Mouse (Mus musculus): ENCODE measurements around the gene Tmem109. TPM values are rescaled to one million over a fixed set of nuclear protein-coding genes. Genes with fewer than 3 reads are reported as not detected.
A peak's percentile ranks its signal among the peaks of the same experiment; 100 is the strongest.

Gene Tmem109
- total and polyA plus RNA-seq, 3 experiments: 101 to 160 (median 109) TPM

- peak overlapping the region; percentile 9; the same call in 1 of the 2 replicates for H3K4me3 ChIP-seq
- H3K36me3 ChIP-seq (ENCODE audit: control insufficient read depth, insufficient read depth, low read length): peaks cover 23% of the 10 kb centered on the region
- no peak for DNase-seq
- H3K27me3 ChIP-seq (ENCODE audit: control insufficient read depth, insufficient read depth, low read length): no peaks in the 10 kb centered on the region
- H3K9ac ChIP-seq (ENCODE audit: low read depth, low read length): peak overlapping the region; percentile 38
- H3K4me1 ChIP-seq (ENCODE audit: control insufficient read depth, insufficient read depth, low read length): no peaks in the 10 kb centered on the region; the same call in 1 of the 2 replicates
- TF ChIP-seq POLR2A (IDR thresholded peaks at IDR 0.05; ENCODE audit: insufficient read depth, low read depth, low read length) (no peak), EP300 (IDR thresholded peaks at IDR 0.05; ENCODE audit: insufficient read depth, low read depth, low read length) (no peak), CTCF (IDR thresholded peaks at IDR 0.05) (no peak)
- intact Hi-C loops (cut with DNase I): no loop called here
- peak overlapping the region; percentile 93 for H3K27ac ChIP-seq
- WGBS: 64% methylated on average over 8 of the region's 8 CpGs
- H3K79me2 ChIP-seq (replicated peaks; ENCODE audit: control insufficient read depth, insufficient read depth, low read length): no peaks in the 10 kb centered on the region
These were observed 15.7 kb upstream of the Tmem109 start for GRCm38 (mm10) chr19:10897491-10897890.

- no peaks in the 10 kb centered on the region for H3K79me2 ChIP-seq (replicated peaks; ENCODE audit: control insufficient read depth, insufficient read depth, low read length)
- DNase-seq: no peak
- intact Hi-C loops (cut with DNase I): no loop called here
- peak overlapping the region; percentile 96 for H3K9ac ChIP-seq (ENCODE audit: low read depth, low read length)
- peak overlapping the region; percentile 93 for H3K27ac ChIP-seq
- TF ChIP-seq EP300 (IDR thresholded peaks at IDR 0.05; ENCODE audit: insufficient read depth, low read depth, low read length) (no peak), POLR2A (IDR thresholded peaks at IDR 0.05; ENCODE audit: insufficient read depth, low read depth, low read length) (0 out of 2 replicates have a peak, but pooled peaks have one; percentile 14)
- H3K4me3 ChIP-seq: peak overlapping the region; percentile 77; the same call in 1 of the 2 replicates
- no peaks in the 10 kb centered on the region; the same call in 1 of the 2 replicates for H3K4me1 ChIP-seq (ENCODE audit: control insufficient read depth, insufficient read depth, low read length)
- no peaks in the 10 kb centered on the region for H3K27me3 ChIP-seq (ENCODE audit: control insufficient read depth, insufficient read depth, low read length)
- 36% methylated on average over 7 of the region's 7 CpGs for WGBS
- H3K36me3 ChIP-seq (ENCODE audit: control insufficient read depth, insufficient read depth, low read length): peaks cover 21% of the 10 kb centered on the region
These were observed 15.0 kb upstream of the Tmem109 start for GRCm38 (mm10) chr19:10896849-10897248.

GRCm38 (mm10) chr19:10895708-10896107 is 13.9 kb upstream of the Tmem109 start:
- TF ChIP-seq CTCF (IDR thresholded peaks at IDR 0.05) (no peak), POLR2A (IDR thresholded peaks at IDR 0.05; ENCODE audit: insufficient read depth, low read depth, low read length) (no peak), EP300 (IDR thresholded peaks at IDR 0.05; ENCODE audit: insufficient read depth, low read depth, low read length) (no peak)
- Histone ChIP-seq H3K9ac (ENCODE audit: low read depth, low read length) (peak overlapping the region; percentile 96), H3K27me3 (ENCODE audit: control insufficient read depth, insufficient read depth, low read length) (no peaks in the 10 kb centered on the region), H3K27ac (peak overlapping the region; percentile 93), H3K36me3 (ENCODE audit: control insufficient read depth, insufficient read depth, low read length) (peaks cover 17% of the 10 kb centered on the region), H3K4me1 (ENCODE audit: control insufficient read depth, insufficient read depth, low read length) (peaks cover 1% of the 10 kb centered on the region), H3K4me3 (peak overlapping the region; percentile 77), H3K79me2 (replicated peaks; ENCODE audit: control insufficient read depth, insufficient read depth, low read length) (no peaks in the 10 kb centered on the region)
- no peak for DNase-seq
- intact Hi-C loops (cut with DNase I): loop anchor here (1.0 to 2.0 kb wide), 2 partner anchors 13 to 53 kb away; partner anchors contain the start of genes Ccdc86 and Tmem109
- WGBS: under 1% methylated on average over 16 of the region's 16 CpGs

- Histone ChIP-seq H3K27me3 (ENCODE audit: control insufficient read depth, insufficient read depth, low read length) (no peaks in the 10 kb centered on the region), H3K4me1 (ENCODE audit: control insufficient read depth, insufficient read depth, low read length) (peaks cover 1% of the 10 kb centered on the region), H3K27ac (peak within 1 kb of the TSS; percentile 93), H3K4me3 (peak within 1 kb of the TSS; percentile 77), H3K9ac (ENCODE audit: low read depth, low read length) (peak within 1 kb of the TSS; percentile 96), H3K36me3 (ENCODE audit: control insufficient read depth, insufficient read depth, low read length) (peaks cover 16% of the 10 kb centered on the region), H3K79me2 (replicated peaks; ENCODE audit: control insufficient read depth, insufficient read depth, low read length) (no peaks in the 10 kb centered on the region)
- intact Hi-C loops (cut with DNase I): loop anchor here (1.0 to 2.0 kb wide), 2 partner anchors 13 to 54 kb away; partner anchors contain the start of genes Ccdc86 and Tmem109
- WGBS: under 1% methylated on average over 43 of the region's 43 CpGs
- TF ChIP-seq EP300 (IDR thresholded peaks at IDR 0.05; ENCODE audit: insufficient read depth, low read depth, low read length) (peak; percentile 70; the same call in 1 of the 2 replicates), CTCF (IDR thresholded peaks at IDR 0.05) (peak; percentile 44), POLR2A (IDR thresholded peaks at IDR 0.05; ENCODE audit: insufficient read depth, low read depth, low read length) (peak; percentile 91)
- DNase-seq: peak; percentile 97 to 98
These were observed 13.3 kb upstream of the Tmem109 start, which contains the start of gene Prpf19 for GRCm38 (mm10) chr19:10895016-10895528. Prpf19 (plus strand) TSS chr19:10895231.

- 88% methylated on average over 3 of the region's 3 CpGs for WGBS
- no peaks in the 10 kb centered on the region for H3K36me3 ChIP-seq (ENCODE audit: control insufficient read depth, insufficient read depth, low read length)
- no peaks in the 10 kb centered on the region for H3K27me3 ChIP-seq (ENCODE audit: control insufficient read depth, insufficient read depth, low read length)
- H3K4me3 ChIP-seq: no peak overlapping the region
- no peak overlapping the region for H3K9ac ChIP-seq (ENCODE audit: low read depth, low read length)
- DNase-seq: no peak
- no peaks in the 10 kb centered on the region for H3K79me2 ChIP-seq (replicated peaks; ENCODE audit: control insufficient read depth, insufficient read depth, low read length)
- intact Hi-C loops (cut with DNase I): no loop called here
- peaks cover 1% of the 10 kb centered on the region for H3K4me1 ChIP-seq (ENCODE audit: control insufficient read depth, insufficient read depth, low read length)
- TF ChIP-seq EP300 (IDR thresholded peaks at IDR 0.05; ENCODE audit: insufficient read depth, low read depth, low read length) (no peak), POLR2A (IDR thresholded peaks at IDR 0.05; ENCODE audit: insufficient read depth, low read depth, low read length) (no peak)
- no peak overlapping the region for H3K27ac ChIP-seq
These were observed 10.4 kb upstream of the Tmem109 start for GRCm38 (mm10) chr19:10892201-10892600.

- WGBS: 0% methylated on average over 14 of the region's 14 CpGs
- no peaks in the 10 kb centered on the region for H3K27me3 ChIP-seq (ENCODE audit: control insufficient read depth, insufficient read depth, low read length)
- intact Hi-C loops (cut with DNase I): loop anchor here (5.0 kb wide), 1 partner anchor 164 kb away; no protein-coding TSS in a partner anchor
- H3K27ac ChIP-seq: peak overlapping the region; percentile 94
- H3K4me1 ChIP-seq (ENCODE audit: control insufficient read depth, insufficient read depth, low read length): peaks cover 12% of the 10 kb centered on the region
- peak overlapping the region; percentile 85 for H3K9ac ChIP-seq (ENCODE audit: low read depth, low read length)
- peaks cover 2% of the 10 kb centered on the region for H3K36me3 ChIP-seq (ENCODE audit: control insufficient read depth, insufficient read depth, low read length)
- no peak for TF ChIP-seq CTCF (IDR thresholded peaks at IDR 0.05)
- TF ChIP-seq POLR2A (IDR thresholded peaks at IDR 0.05; ENCODE audit: insufficient read depth, low read depth, low read length): no peak
- no peak for TF ChIP-seq EP300 (IDR thresholded peaks at IDR 0.05; ENCODE audit: insufficient read depth, low read depth, low read length)
- H3K79me2 ChIP-seq (replicated peaks; ENCODE audit: control insufficient read depth, insufficient read depth, low read length): peaks cover 3% of the 10 kb centered on the region; the same call in 1 of the 2 replicates
- peak overlapping the region; percentile 70 for H3K4me3 ChIP-seq
- peak in 1 of 2 experiments; percentile 47 for DNase-seq
These were observed 801 bp downstream of the Tmem109 start for GRCm38 (mm10) chr19:10880975-10881425.
